Mouse (Mus musculus) right cerebral cortex, postnatal 10 days (tissue): ENCODE data around the gene Card19.

Experiments
- DNase-seq, 2 experiments: peaks; one replicate each; pipeline ENCODE4 v3.0.0; 2021; ENCODE audit warnings: low spot score in 2 of 2

Card19 gene

DNA sequence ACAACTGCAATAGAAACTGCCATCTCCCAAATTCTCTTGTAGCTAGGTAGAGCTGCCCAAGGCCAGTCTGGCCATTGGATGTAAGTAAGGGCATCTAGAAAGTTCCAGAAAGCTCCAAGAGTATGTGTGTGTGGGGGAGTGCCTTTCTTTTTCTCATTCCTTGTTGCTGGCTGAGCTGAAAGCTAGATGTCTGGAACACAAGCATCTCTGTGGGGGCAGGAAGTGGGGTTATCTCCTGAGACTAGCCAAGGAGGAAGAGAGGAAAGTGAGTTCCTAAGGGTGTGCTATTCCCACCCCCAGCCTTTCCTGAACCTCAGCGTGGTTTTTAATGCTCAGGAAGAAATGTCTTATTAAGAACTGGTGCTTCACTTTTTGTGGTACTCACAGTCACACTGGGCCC is 44.1 kb downstream of the Card19 start:
- no peak for DNase-seq

- no peak for DNase-seq
Observed at GRCm38 (mm10) chr13:49170623-49171022, 45.2 kb downstream of the Card19 start.

DNA sequence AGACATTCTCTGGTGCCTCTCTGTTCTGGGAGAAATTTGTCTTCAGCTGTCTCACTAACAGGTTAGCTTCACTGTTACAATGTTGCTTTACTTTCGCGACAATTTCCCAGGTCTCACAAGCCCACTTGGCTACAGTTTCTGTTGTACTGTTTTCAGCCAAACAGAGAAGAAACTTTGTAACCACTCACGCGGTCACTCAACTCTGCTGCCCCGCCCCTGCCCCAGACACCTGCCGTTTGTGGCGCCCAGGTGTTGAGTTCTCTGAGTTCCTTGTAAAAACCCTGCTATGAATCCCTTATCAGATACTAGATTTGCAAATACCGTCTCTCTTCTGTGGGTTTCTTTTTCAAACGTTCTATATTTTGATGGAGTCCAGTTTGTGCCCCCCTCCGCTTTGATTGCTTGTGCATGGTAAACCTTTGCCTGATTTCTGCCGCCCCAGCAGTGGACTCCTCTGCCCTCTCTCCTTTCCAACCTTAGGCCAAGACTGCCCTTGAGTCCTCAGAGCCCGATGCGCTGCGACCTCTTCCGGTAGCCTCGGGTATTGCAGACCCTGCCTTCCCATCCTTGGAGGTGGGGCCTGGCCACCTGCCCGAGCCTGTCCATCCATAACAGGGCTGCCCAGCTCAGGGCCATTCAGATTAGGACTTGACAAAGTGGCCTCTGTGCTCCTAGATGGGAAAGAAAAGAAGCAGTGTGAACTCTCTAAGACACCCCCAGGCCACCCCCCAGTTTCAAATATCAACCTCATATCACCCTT is 46.2 kb downstream of the Card19 start:
- DNase-seq = peak; percentile 82 to 89

DNA sequence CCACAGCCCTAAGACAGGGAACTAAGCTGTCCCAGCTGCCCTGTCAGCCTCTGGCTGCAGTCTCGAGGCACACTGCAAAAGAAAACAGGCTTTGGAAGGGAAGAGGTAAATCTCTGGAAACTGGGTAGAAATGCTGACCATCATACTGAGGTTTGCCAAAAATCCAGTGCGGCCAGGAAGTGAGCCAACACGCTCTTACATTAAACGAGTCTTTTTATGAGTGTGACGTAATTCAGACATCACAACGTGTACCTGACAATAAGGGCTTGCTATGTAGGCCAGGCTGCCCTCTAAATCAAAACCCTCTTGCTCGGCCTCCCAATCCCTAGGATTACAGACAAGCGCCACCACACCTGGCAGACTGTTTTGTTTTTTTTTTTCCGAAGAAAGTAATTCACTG is 48.8 kb downstream of the Card19 start:
- DNase-seq = no peak

GRCm38 (mm10) chr13:49163645-49164044 is 52.2 kb downstream of the Card19 start:
- no peak for DNase-seq

- no peak for DNase-seq
Observed at GRCm38 (mm10) chr13:49162722-49163121, 53.1 kb downstream of the Card19 start.

GRCm38 (mm10) chr13:49161236-49161635 is 54.6 kb downstream of the Card19 start:
- no peak for DNase-seq

DNA sequence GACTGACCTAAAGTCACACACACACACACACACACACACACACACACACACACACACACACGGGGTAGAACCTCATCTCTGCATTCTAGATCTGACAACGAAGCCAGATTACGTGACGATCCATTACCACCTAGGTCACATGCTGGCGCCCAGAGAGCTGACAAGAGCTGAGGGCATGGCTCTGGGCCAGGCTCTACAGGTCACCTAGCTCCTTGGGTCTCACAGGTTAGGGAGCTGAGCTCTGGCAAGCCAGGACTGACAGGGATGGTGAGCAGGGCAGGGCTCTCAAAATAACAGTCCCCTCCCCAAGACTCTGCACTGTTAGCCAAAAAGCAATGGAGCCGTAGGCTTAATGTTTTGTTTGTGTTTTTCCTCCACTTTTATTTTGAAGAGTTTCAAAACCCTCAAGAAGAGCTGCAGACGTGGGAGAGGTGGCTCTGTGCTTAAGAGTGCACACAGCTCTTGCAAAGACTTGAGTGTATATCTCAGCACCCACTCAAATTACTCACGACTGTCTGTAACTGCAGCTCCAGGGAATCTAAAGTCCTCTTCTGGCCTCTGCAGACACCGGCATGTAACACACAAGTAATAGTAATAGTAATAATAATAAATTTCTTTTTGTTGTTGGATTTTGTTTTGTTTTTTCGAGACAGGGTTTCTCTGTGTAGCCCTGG is 57.7 kb downstream of the Card19 start:
- DNase-seq = no peak

- DNase-seq = no peak
Observed at GRCm38 (mm10) chr13:49156645-49157044, 59.2 kb downstream of the Card19 start.

- DNase-seq = no peak
Observed at GRCm38 (mm10) chr13:49154621-49155020, 61.2 kb downstream of the Card19 start.

GRCm38 (mm10) chr13:49154028-49154427 is 61.8 kb downstream of the Card19 start:
- no peak for DNase-seq
